Mouse (Mus musculus): Measurements from ENCODE around the gene Ninj2. TPM values are rescaled to one million over a fixed set of nuclear protein-coding genes. Genes with fewer than 3 reads are reported as not detected.
A peak's percentile ranks its signal among the peaks of the same experiment; 100 is the strongest.

Gene Ninj2
- polyA plus RNA-seq (2012; ENCODE audit: insufficient read depth, insufficient read length, missing spikeins): not detected in 2 replicates

DNA sequence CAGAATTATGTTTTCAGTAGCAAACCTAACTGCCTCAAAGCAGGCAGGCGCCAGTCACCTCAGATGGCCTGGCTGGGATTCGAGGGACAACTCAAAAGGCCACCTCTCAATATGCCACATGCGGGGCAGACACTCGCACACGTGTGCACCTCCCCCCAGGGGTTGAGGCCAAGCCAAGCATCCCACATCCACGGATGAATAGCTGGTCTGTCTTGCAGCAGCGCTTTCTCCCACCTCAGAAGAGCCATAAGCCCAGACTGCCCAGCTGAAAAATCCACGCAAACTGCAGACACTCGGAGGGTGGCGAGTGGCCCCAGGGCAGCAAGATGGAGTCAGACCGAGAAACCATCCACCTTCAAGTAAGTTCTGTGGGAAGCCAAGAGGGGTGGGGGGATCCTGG is at the start of gene Ninj2:
Gene Ninj2, plus strand, starts transcription at position 251 of the 400 bp plus-strand sequence.
- Histone ChIP-seq H3K4me3 (ENCODE audit: insufficient read depth, low read depth, low read length) (no peak within 1 kb of the TSS), H3K27ac (replicated peaks; ENCODE audit: low read depth, low read length) (no peak within 1 kb of the TSS), H3K4me1 (ENCODE audit: control insufficient read depth, insufficient read depth, insufficient read length, low read length) (no peaks in the 10 kb centered on the region)

DNA sequence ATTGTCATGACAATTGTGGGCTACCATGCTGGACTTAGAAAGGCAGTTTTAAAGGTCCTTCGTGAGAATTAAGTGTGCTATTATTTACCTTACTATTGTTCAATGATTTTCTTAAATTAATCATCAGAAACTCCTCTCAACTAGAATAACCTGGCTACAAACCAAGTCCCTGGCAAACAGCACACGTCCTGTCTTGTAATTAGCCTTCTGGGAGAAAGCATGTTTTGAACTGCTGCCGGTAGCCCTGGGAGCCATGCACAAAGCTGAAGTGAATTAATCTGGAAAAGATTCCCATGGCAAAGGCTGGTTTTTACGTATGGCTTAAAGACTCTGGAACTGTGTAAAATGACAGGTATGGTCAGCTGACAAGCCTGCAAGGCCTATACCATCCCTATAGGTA is 47.7 kb upstream of the Ninj2 start:
- H3K27ac ChIP-seq (replicated peaks; ENCODE audit: low read depth, low read length): no peak overlapping the region
- H3K4me1 ChIP-seq (ENCODE audit: control insufficient read depth, insufficient read depth, insufficient read length, low read length): peaks cover 3% of the 10 kb centered on the region; the same call in 1 of the 2 replicates
- H3K4me3 ChIP-seq (ENCODE audit: insufficient read depth, low read depth, low read length): no peak overlapping the region

GRCm38 (mm10) chr6:120047705-120048292 is 45.4 kb upstream of the Ninj2 start:
- Histone ChIP-seq H3K27ac (replicated peaks; ENCODE audit: low read depth, low read length) (0 out of 2 replicates have a peak overlapping the region, but pooled peaks have one; percentile 35), H3K4me1 (ENCODE audit: control insufficient read depth, insufficient read depth, insufficient read length, low read length) (peaks cover 8% of the 10 kb centered on the region; the same call in 1 of the 2 replicates), H3K4me3 (ENCODE audit: insufficient read depth, low read depth, low read length) (no peak overlapping the region)

- H3K4me3 ChIP-seq (ENCODE audit: insufficient read depth, low read depth, low read length): no peak overlapping the region
- H3K4me1 ChIP-seq (ENCODE audit: control insufficient read depth, insufficient read depth, insufficient read length, low read length): peaks cover 9% of the 10 kb centered on the region; the same call in 1 of the 2 replicates
- no peak overlapping the region for H3K27ac ChIP-seq (replicated peaks; ENCODE audit: low read depth, low read length)
Observed at GRCm38 (mm10) chr6:120054412-120054811, 38.7 kb upstream of the Ninj2 start.

DNA sequence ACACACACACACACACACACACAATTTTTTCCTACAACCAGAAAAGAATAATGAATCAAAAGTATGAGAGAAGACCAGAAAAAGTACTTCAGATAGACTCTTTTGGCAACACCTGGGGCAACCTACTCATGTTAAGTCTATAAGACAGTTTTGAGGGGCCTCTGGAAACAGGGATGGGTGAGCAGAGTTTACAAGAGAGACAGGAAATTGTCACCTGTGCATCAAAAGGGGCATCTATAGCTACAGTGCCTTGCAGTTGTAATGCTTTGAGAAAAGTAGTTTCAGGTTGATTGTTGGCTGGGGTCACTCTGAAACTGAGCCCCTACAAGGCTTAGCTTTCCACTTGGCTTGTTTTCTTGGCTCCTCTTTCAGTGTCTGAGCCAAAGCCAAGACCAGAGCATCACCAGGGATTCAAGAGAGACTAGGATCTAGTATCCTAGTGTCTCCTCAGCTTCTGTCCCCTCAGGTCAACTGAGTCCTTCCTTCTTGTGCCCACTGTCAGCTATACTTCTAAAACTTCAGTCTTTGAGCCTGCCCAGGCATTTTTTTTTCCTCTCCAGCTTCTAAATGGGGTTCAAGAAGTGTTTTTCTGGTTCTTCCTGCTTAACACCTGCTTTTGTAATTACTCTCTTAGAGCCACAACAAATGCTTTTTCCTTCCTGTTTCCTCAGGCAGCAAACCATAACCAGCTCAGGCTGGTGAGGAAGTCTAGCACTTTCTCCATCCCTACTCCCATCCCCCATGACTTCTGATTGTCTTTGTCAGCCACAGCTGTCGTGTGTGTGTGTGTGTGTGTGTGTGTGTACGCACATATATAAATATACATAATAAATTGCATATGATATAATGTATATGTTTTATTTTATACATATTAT is 37.2 kb upstream of the Ninj2 start:
- H3K4me1 ChIP-seq (ENCODE audit: control insufficient read depth, insufficient read depth, insufficient read length, low read length): peaks cover 9% of the 10 kb centered on the region; the same call in 1 of the 2 replicates
- peak overlapping the region; percentile 93 for H3K27ac ChIP-seq (replicated peaks; ENCODE audit: low read depth, low read length)
- no peak overlapping the region for H3K4me3 ChIP-seq (ENCODE audit: insufficient read depth, low read depth, low read length)

DNA sequence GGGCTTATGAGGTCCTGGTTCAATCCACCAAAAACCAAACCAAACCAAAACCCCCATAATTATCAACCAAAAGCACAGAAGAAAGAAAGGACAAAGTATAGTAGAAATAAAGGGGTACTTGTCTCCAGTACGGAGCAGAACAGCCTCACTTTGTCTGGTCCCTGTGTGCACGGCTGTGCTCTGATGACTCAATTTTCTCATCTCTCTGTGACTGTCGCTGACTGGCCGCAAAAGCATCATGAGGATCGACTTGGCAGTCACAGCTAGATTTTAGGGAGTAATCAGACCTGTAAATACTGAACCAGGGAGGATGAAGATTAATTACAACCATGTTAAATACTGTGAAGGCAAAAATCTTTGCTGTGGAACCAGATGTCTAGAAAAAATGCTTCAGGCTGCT is 30.2 kb upstream of the Ninj2 start:
- H3K27ac ChIP-seq (replicated peaks; ENCODE audit: low read depth, low read length): no peak overlapping the region
- no peaks in the 10 kb centered on the region for H3K4me1 ChIP-seq (ENCODE audit: control insufficient read depth, insufficient read depth, insufficient read length, low read length)
- no peak overlapping the region for H3K4me3 ChIP-seq (ENCODE audit: insufficient read depth, low read depth, low read length)

- no peaks in the 10 kb centered on the region for H3K4me1 ChIP-seq (ENCODE audit: control insufficient read depth, insufficient read depth, insufficient read length, low read length)
- no peak overlapping the region for H3K27ac ChIP-seq (replicated peaks; ENCODE audit: low read depth, low read length)
- H3K4me3 ChIP-seq (ENCODE audit: insufficient read depth, low read depth, low read length): no peak overlapping the region
Observed at GRCm38 (mm10) chr6:120064627-120065026, 28.5 kb upstream of the Ninj2 start.

GRCm38 (mm10) chr6:120065552-120066177 is 27.5 kb upstream of the Ninj2 start:
- H3K4me1 ChIP-seq (ENCODE audit: control insufficient read depth, insufficient read depth, insufficient read length, low read length): no peaks in the 10 kb centered on the region
- H3K4me3 ChIP-seq (ENCODE audit: insufficient read depth, low read depth, low read length): no peak overlapping the region

DNA sequence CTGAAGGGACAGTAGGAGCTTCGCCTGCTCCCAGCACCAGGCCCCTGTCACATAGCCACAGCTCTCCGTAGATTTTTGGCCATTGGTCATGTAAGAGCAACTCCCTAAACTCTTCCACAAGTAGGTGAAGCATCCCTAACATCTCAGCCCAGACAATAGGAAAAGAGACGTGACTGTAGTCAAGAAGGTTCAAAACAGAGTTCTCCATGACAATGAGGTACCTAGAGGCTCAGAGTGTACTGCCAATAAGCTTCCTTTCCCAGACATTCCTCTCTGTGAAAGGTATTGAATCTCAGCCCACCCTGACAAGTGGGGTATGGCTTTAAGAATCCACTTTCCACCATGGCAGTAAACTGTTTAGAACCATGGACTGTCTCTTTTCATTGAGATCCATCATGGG is 23.6 kb upstream of the Ninj2 start:
- H3K4me3 ChIP-seq (ENCODE audit: insufficient read depth, low read depth, low read length): no peak overlapping the region
- no peak overlapping the region for H3K27ac ChIP-seq (replicated peaks; ENCODE audit: low read depth, low read length)
- H3K4me1 ChIP-seq (ENCODE audit: control insufficient read depth, insufficient read depth, insufficient read length, low read length): no peaks in the 10 kb centered on the region

More at GRCm38 (mm10) chr6:120065552-120066177, 27.5 kb upstream of the Ninj2 start:
- no peak overlapping the region for H3K27ac ChIP-seq (replicated peaks; ENCODE audit: low read depth, low read length)

DNA sequence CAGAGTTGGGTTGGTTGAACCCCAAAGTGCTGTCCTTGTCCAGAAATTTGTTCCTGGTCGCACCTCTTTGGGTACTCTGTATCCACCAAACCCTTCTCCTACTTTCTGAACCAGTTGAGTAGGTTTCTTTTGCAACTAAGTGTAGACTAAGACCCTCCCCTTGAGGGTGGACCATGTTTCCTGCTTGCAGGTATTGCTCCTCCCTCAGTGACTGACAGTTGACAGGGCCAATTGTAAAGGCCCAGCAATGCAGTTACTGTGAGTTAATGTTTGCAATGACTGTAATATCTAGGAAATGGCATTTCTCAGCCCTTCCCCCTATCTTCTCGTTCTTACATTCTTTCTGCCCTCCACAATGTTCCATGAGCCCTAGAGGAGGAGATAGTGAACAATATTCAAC is 20.5 kb upstream of the Ninj2 start:
- Histone ChIP-seq H3K4me3 (ENCODE audit: insufficient read depth, low read depth, low read length) (no peak overlapping the region), H3K27ac (replicated peaks; ENCODE audit: low read depth, low read length) (no peak overlapping the region), H3K4me1 (ENCODE audit: control insufficient read depth, insufficient read depth, insufficient read length, low read length) (no peaks in the 10 kb centered on the region)

DNA sequence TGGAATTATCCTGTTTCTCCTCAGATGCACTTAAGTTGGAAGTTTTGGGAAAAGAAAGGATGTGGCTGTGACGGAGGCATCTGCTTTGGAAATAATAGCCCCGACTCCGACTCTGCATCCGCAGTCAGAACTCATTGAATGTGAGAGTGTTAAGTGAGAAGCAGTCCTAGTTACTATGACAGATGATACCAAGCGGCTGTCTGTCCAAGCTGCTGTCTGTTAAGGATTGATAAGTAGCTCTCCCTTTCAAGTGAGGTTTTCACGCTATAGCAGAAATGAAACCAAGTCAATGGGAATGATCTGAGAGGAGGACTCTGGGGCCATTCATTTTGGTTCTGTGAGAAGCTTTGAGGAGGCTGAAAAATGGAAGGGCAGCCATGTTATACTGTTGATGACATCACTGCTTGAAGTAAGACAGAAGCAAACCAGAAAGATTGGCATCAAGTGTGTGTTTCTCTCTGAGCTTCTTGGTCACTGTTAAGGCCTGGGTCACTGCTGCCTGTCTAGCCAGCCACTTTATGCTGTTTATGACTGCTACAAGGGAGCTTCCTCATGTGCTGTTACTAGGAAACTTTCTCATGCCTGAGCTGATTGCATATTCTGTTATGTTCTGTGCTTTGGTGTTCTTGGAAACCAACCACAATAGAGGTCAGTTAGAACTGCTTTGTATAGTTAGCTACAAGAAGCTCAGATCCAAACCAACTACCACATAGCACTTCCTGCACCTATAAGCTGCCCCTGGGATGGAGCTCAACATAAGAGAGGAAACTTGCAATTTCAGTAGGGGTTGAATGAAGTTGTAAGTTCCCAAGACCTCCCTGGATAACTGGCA is 16.3 kb upstream of the Ninj2 start:
- H3K4me3 ChIP-seq (ENCODE audit: insufficient read depth, low read depth, low read length): no peak overlapping the region

GRCm38 (mm10) chr6:120079547-120079946 is 13.6 kb upstream of the Ninj2 start:
- H3K4me1 ChIP-seq (ENCODE audit: control insufficient read depth, insufficient read depth, insufficient read length, low read length): no peaks in the 10 kb centered on the region
- H3K27ac ChIP-seq (replicated peaks; ENCODE audit: low read depth, low read length): no peak overlapping the region
- H3K4me3 ChIP-seq (ENCODE audit: insufficient read depth, low read depth, low read length): no peak overlapping the region

More for the DNA sequence above, 16.3 kb upstream of the Ninj2 start:
- Histone ChIP-seq H3K27ac (replicated peaks; ENCODE audit: low read depth, low read length) (no peak overlapping the region), H3K4me1 (ENCODE audit: control insufficient read depth, insufficient read depth, insufficient read length, low read length) (no peaks in the 10 kb centered on the region)

DNA sequence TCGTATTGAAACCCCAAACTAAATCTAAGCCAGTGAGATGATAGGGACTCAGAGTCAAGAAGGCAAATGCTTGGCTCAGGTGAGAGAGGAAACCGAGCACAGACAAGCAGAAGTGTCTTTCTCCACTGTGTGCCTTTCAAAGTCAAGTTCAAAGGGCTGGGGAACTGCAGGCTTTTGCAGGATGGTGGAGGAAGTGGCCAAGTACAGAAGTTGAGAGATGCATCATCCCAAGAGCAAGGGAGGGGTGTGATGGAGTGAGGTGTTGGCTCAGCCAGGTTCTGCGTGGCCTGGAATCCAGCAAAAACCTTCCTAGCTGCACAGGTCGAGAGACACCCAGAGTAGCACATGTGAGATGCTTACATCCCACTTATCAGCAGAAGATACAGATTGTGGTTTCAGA is 11.6 kb upstream of the Ninj2 start:
- no peak overlapping the region for H3K27ac ChIP-seq (replicated peaks; ENCODE audit: low read depth, low read length)
- H3K4me3 ChIP-seq (ENCODE audit: insufficient read depth, low read depth, low read length): no peak overlapping the region
- no peaks in the 10 kb centered on the region for H3K4me1 ChIP-seq (ENCODE audit: control insufficient read depth, insufficient read depth, insufficient read length, low read length)

DNA sequence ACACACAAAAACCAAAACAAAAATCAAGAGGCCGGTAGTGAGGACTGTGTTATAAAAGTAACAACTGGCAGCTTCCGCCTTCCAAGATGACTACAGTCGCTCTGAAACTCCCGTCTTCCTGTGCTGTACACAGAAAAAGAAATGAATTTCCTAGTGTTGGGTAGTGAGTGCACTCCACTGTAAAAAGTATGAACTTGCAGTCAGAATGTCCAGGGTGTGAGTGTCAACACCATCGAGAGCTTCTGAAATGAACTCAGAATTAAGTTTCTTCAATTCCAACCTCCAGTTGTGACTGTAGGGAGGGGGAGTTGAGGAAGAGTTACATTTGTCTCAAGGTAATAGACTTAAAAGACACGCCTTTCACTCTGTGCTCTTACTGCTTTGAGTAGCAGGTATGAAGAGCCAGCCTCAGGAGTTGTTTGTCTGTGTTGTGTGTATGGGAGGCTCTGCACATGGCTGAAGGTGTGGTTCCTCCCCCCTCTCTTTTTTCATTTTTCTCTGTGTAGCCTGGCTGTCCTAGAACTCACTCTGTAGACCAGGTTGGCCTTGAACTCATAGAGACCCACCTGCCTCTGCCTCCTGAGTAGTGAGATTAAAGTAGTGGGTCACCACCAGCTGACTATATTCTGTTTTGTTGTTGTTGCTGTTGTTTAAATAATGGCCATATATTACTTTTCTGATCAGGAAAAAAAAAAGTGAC is 10.7 kb upstream of the Ninj2 start:
- no peaks in the 10 kb centered on the region for H3K4me1 ChIP-seq (ENCODE audit: control insufficient read depth, insufficient read depth, insufficient read length, low read length)
- H3K4me3 ChIP-seq (ENCODE audit: insufficient read depth, low read depth, low read length): no peak overlapping the region
- H3K27ac ChIP-seq (replicated peaks; ENCODE audit: low read depth, low read length): no peak overlapping the region
